23 mouse cellular contexts compared by ENCODE assay signal in the genomic region with DNA sequence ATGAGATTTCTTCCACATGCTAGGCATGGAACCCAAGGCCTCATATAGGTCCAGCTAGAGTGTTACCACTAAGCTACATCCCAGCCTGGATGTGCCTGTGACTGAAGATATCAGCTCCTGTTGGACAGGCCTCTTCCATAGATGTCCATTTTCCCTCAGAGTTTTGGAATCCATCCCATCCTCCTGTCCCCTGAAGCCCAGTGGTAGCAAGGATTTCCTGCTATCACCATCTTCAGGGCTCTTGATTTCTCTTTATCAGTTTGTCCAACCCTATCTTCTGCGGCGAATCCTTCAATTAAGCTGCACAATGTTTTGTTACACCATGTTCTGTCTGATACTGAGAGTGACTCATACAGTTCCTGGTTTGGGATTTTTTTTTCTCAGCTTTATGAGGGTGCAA.
"Had no signal": no experiment of that assay in that cellular context is flagged by ENCODE, and none has a peak within 500 bp of the region (broad histone marks: within the 10 kb centered on the region; RNA-seq: fewer than 3 reads in every experiment).

No protein-coding gene starts in this region.

- H3K36me3 ChIP-seq: heart, embryonic 10.5 days; heart, embryonic 12.5 days; hindbrain, embryonic 13.5 days; hindbrain, embryonic 15.5 days; kidney, embryonic 15.5 days; limb, embryonic 13.5 days; limb, embryonic 15.5 days had no signal

- H3K9ac ChIP-seq: heart, embryonic 12.5 days; hindbrain, embryonic 13.5 days; hindbrain, embryonic 15.5 days; kidney, embryonic 15.5 days; limb, embryonic 13.5 days; limb, embryonic 15.5 days had no signal

- H3K27me3 ChIP-seq: heart, embryonic 12.5 days; hindbrain, embryonic 13.5 days; hindbrain, embryonic 15.5 days; kidney, embryonic 15.5 days; limb, embryonic 13.5 days; limb, embryonic 15.5 days had no signal

- H3K4me2 ChIP-seq: heart, embryonic 12.5 days; hindbrain, embryonic 13.5 days; hindbrain, embryonic 15.5 days; kidney, embryonic 15.5 days; limb, embryonic 13.5 days; limb, embryonic 15.5 days had no signal

- H3K4me3 ChIP-seq: heart, embryonic 10.5 days; heart, embryonic 12.5 days; hindbrain, embryonic 13.5 days; hindbrain, embryonic 15.5 days; kidney, embryonic 15.5 days; limb, embryonic 13.5 days; limb, embryonic 15.5 days had no signal

- ATAC-seq: hindbrain, postnatal 0 days; intestine, embryonic 16.5 days had no signal

- H3K27ac ChIP-seq: heart, embryonic 10.5 days; hindbrain, embryonic 13.5 days; hindbrain, embryonic 15.5 days; hindbrain, postnatal 0 days; kidney, embryonic 15.5 days; kidney, postnatal 0 days; limb, embryonic 13.5 days; limb, embryonic 15.5 days had no signal

- H3K9me3 ChIP-seq: heart, embryonic 10.5 days; hindbrain, embryonic 13.5 days; hindbrain, embryonic 15.5 days; kidney, embryonic 15.5 days; limb, embryonic 13.5 days; limb, embryonic 15.5 days had no signal

- DNase-seq: gastrocnemius, postnatal 14 days; gastrocnemius, postnatal 36 days; heart, adult 18-20 months; heart, postnatal 10 days; heart, postnatal 36 days; kidney, adult 11 months; kidney, adult 2 months; kidney, adult 9 months; kidney, postnatal 14 days; kidney, postnatal 36 days; layer of hippocampus, adult 9-11 months; layer of hippocampus, postnatal 36 days; left cerebral cortex, postnatal 4 days had no signal
